Mouse (Mus musculus): ENCODE results near the gene Olfr543. TPM values are rescaled to one million over a fixed set of nuclear protein-coding genes. Genes with fewer than 3 reads are reported as not detected.
A peak's percentile ranks its signal among the peaks of the same experiment; 100 is the strongest.

Gene Olfr543
- polyA plus RNA-seq, 1 experiment from 2014 or later = 0.41 TPM

DNA sequence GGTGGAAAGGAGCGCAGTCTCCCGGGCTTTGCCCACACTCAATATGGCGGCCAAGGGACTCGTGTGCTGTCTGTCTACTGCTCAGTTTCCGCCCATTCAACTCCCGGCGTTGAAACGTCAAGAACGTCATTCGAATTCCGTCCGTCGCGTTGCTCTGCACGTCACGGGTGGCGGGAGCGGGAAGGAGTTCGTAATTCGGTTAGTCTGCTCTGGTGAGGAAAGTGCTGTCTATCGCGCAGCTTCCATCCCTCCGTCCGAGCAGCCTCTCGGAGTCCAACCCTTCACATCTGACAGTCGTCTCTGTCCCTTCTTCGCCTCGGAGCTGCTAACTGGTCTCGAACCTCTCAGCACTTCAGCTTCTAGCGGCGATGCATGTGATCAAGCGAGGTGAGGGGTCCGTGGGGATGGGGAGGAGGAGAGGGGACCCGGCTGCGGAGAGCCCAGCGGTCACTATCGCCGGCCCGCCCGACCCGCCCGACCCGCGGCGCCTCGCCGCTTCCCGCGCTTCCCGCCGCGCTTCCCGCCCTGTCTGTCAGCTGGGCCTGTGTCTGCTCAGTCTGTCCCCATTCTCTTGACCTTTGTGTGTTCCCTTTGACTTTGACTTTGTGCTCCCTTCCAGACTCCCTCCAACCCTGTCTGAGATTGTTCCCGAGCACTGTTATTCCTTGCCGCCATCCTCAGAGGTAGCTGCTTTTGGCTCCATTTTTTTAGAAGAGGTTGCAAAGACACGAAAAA lies 39.7 kb downstream of the Olfr543 start, which contains the start of gene Rrm1:
Rrm1 (plus strand) TSS at position 39 of the 735 bp plus-strand sequence.
- Histone ChIP-seq H3K27ac (ENCODE audit: low read length) (peak within 1 kb of the TSS; percentile 92), H3K27me3 (ENCODE audit: insufficient read depth, low read length) (no peaks in the 10 kb centered on the region), H3K9me3 (ENCODE audit: low read length) (no peaks in the 10 kb centered on the region), H3K4me1 (ENCODE audit: insufficient read depth, low read length) (peaks cover 15% of the 10 kb centered on the region), H3K9ac (replicated peaks; ENCODE audit: low read length) (peak within 1 kb of the TSS; percentile 93), H3K4me3 (ENCODE audit: low read length) (peak within 1 kb of the TSS; percentile 91), H3K4me2 (replicated peaks; ENCODE audit: low read depth, low read length) (peak within 1 kb of the TSS; percentile 73), H3K36me3 (ENCODE audit: insufficient read depth, low read length) (peaks cover 21% of the 10 kb centered on the region; the same call in 1 of the 2 replicates)
- WGBS = under 1% methylated on average over 49 of the region's 56 CpGs
- peak; percentile 99 for ATAC-seq (ENCODE audit: low FRiP score, low TSS enrichment)

DNA sequence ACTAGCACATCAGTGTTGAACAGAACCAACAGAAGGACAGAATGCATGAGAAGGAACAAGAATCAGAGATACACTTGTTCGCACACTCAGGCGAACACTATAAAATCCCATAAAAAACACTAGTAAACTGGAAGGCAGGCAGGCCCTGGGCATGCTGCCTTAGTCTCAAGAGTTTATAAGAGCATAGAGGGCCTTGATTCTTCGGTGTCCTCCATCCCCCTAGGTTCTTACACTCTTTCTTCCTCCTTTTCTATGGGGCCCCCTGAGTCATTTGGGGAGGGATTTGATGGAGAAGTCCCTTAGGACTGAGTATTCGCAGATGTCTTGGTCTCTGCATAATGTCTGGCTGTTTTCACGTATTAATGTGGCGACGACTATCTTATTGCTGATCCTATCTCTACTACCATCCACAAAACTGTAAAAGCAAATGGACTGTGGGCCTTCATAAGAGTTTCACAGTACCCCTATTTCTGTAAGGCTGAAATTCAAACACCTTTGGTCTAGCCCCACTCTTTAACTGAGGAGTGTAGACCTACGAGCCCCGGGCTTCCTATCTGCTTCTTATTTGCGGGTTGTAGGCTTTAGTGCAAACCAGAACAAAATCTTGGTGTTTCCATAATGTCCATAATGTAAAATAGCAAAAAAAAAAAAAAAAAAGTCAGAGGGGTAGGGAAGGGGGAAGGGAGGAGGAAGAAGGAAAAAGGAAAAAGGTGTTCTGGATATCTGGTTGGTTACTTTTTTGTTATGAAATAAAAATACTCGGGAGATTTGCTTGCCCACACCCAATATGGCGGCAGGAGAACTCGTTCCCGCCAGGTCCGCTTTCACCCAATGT lies 40.4 kb downstream of the Olfr543 start:
- 53% methylated on average over 15 of the region's 15 CpGs for WGBS
- no peak overlapping the region for H3K27ac ChIP-seq (ENCODE audit: low read length)
- no peaks in the 10 kb centered on the region for H3K27me3 ChIP-seq (ENCODE audit: insufficient read depth, low read length)
- H3K4me2 ChIP-seq (replicated peaks; ENCODE audit: low read depth, low read length) = peak overlapping the region; percentile 43
- H3K4me3 ChIP-seq (ENCODE audit: low read length) = peak overlapping the region; percentile 91
- H3K36me3 ChIP-seq (ENCODE audit: insufficient read depth, low read length) = peaks cover 13% of the 10 kb centered on the region; the same call in 1 of the 2 replicates
- ATAC-seq (ENCODE audit: low FRiP score, low TSS enrichment) = 0 out of 2 replicates have a peak, but pooled peaks have one; percentile 5
- peak overlapping the region; percentile 48; the same call in 1 of the 2 replicates for H3K9ac ChIP-seq (replicated peaks; ENCODE audit: low read length)
- H3K9me3 ChIP-seq (ENCODE audit: low read length) = no peaks in the 10 kb centered on the region
- H3K4me1 ChIP-seq (ENCODE audit: insufficient read depth, low read length) = peaks cover 15% of the 10 kb centered on the region

GRCm38 (mm10) chr7:102434344-102434743 lies 47.1 kb downstream of the Olfr543 start:
- Histone ChIP-seq H3K36me3 (ENCODE audit: insufficient read depth, low read length) (no peaks in the 10 kb centered on the region), H3K27ac (ENCODE audit: low read length) (no peak overlapping the region), H3K4me1 (ENCODE audit: insufficient read depth, low read length) (no peaks in the 10 kb centered on the region), H3K4me3 (ENCODE audit: low read length) (no peak overlapping the region), H3K9me3 (ENCODE audit: low read length) (no peaks in the 10 kb centered on the region), H3K9ac (replicated peaks; ENCODE audit: low read length) (no peak overlapping the region), H3K4me2 (replicated peaks; ENCODE audit: low read depth, low read length) (no peak overlapping the region), H3K27me3 (ENCODE audit: insufficient read depth, low read length) (no peaks in the 10 kb centered on the region)
- WGBS = 80% methylated on average over 2 of the region's 2 CpGs
- no peak for ATAC-seq (ENCODE audit: low FRiP score, low TSS enrichment)

Other genes with a start within 250 kb of the Olfr543 start
- gene Rhog, start 225.6 kb downstream of the Olfr543 start, polyA plus RNA-seq (2015; fragmentation: Nextera tagmentation; extraction: Ambion mirVana) = 61.2 and 64.9 TPM in 2 replicates
- gene Stim1, start 213.9 kb downstream of the Olfr543 start, polyA plus RNA-seq (2015; fragmentation: Nextera tagmentation; extraction: Ambion mirVana) = 14.8 and 17.0 TPM in 2 replicates
- gene Rrm1, start 40.0 kb downstream of the Olfr543 start, polyA plus RNA-seq (2015; fragmentation: Nextera tagmentation; extraction: Ambion mirVana) = 169 and 181 TPM in 2 replicates
- 0.18 TPM in 1 of 2 replicates, not detected in the other for gene Olfr544, start 6.6 kb upstream of the Olfr543 start, polyA plus RNA-seq (2015; fragmentation: Nextera tagmentation; extraction: Ambion mirVana)
- gene Olfr545, start 17.9 kb upstream of the Olfr543 start, polyA plus RNA-seq (2015; fragmentation: Nextera tagmentation; extraction: Ambion mirVana) = 0.08 TPM in 1 of 2 replicates, not detected in the other
- gene Olfr547, start 53.1 kb upstream of the Olfr543 start, polyA plus RNA-seq (2015; fragmentation: Nextera tagmentation; extraction: Ambion mirVana) = not detected in 2 replicates
- not detected in 2 replicates for gene Olfr548-ps1, start 59.2 kb upstream of the Olfr543 start, polyA plus RNA-seq (2015; fragmentation: Nextera tagmentation; extraction: Ambion mirVana)
- not detected in 2 replicates for gene Olfr549, start 68.2 kb upstream of the Olfr543 start, polyA plus RNA-seq (2015; fragmentation: Nextera tagmentation; extraction: Ambion mirVana)
- 0.42 and 0.77 TPM in 2 replicates for gene Trim21, start 83.8 kb upstream of the Olfr543 start, polyA plus RNA-seq (2015; fragmentation: Nextera tagmentation; extraction: Ambion mirVana)
- gene Olfr550, start 89.8 kb upstream of the Olfr543 start, polyA plus RNA-seq (2015; fragmentation: Nextera tagmentation; extraction: Ambion mirVana) = not detected in 2 replicates
- not detected in 2 replicates for gene Olfr551, start 110.2 kb upstream of the Olfr543 start, polyA plus RNA-seq (2015; fragmentation: Nextera tagmentation; extraction: Ambion mirVana)
- gene Olfr552, start 116.1 kb upstream of the Olfr543 start, polyA plus RNA-seq (2015; fragmentation: Nextera tagmentation; extraction: Ambion mirVana) = not detected in 2 replicates
- not detected in 2 replicates for gene Olfr553, start 136.5 kb upstream of the Olfr543 start, polyA plus RNA-seq (2015; fragmentation: Nextera tagmentation; extraction: Ambion mirVana)
- gene Olfr554, start 156.8 kb upstream of the Olfr543 start, polyA plus RNA-seq (2015; fragmentation: Nextera tagmentation; extraction: Ambion mirVana) = not detected in 2 replicates
- gene Olfr555, start 177.1 kb upstream of the Olfr543 start, polyA plus RNA-seq (2015; fragmentation: Nextera tagmentation; extraction: Ambion mirVana) = not detected in 2 replicates
- gene Olfr556, start 183.2 kb upstream of the Olfr543 start, polyA plus RNA-seq (2015; fragmentation: Nextera tagmentation; extraction: Ambion mirVana) = not detected in 2 replicates
- 14.2 and 14.6 TPM in 2 replicates for gene Trim68, start 205.6 kb upstream of the Olfr543 start, polyA plus RNA-seq (2015; fragmentation: Nextera tagmentation; extraction: Ambion mirVana)
- gene Olfr557, start 214.2 kb upstream of the Olfr543 start, polyA plus RNA-seq (2015; fragmentation: Nextera tagmentation; extraction: Ambion mirVana) = not detected in 2 replicates
- 0.92 and 1.1 TPM in 2 replicates for gene Olfr558, start 220.5 kb upstream of the Olfr543 start, polyA plus RNA-seq (2015; fragmentation: Nextera tagmentation; extraction: Ambion mirVana)
- gene Olfr33, start 237.4 kb upstream of the Olfr543 start, polyA plus RNA-seq (2015; fragmentation: Nextera tagmentation; extraction: Ambion mirVana) = not detected in 2 replicates
- gene Olfr559, start 245.8 kb upstream of the Olfr543 start, polyA plus RNA-seq (2015; fragmentation: Nextera tagmentation; extraction: Ambion mirVana) = not detected in 2 replicates

Data from kidney, embryonic 16.5 days (tissue).